Mouse (Mus musculus): ENCODE results near the gene Fsd1.

- TF ChIP-seq CTCF (IDR thresholded peaks at IDR 0.05; ENCODE audit: low read depth, low read length) (no peak), POLR2A (IDR thresholded peaks at IDR 0.05; ENCODE audit: insufficient read depth, low read length) (no peak)
Measured at GRCm38 (mm10) chr17:56003000-56003399, 16.7 kb downstream of the Fsd1 start.
